Mouse (Mus musculus): Measurements from ENCODE around the gene Scn8a. TPM values are rescaled to one million over a fixed set of nuclear protein-coding genes. Genes with fewer than 3 reads are reported as not detected.

Scn8a gene
- total RNA-seq, 1 experiment from 2014 or later, result not detected

DNA sequence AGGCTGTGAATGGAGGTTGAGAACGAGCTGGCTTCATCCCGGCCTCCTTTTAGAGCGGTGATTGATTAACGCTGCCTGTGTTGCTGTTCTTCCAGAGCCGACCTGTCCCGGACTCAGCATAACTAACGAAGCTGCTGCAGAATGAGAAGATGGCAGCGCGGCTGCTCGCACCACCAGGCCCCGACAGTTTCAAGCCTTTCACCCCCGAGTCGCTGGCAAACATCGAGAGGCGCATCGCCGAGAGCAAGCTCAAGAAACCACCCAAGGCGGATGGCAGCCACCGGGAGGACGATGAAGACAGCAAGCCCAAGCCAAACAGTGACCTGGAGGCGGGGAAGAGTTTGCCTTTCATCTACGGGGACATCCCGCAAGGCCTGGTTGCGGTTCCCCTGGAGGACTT lies 66.5 kb downstream of the Scn8a start:
- no peak for ATAC-seq (replicated peaks; ENCODE audit: insufficient number of reproducible peaks, low FRiP score, low TSS enrichment, poor library complexity, severe bottlenecking)

DNA sequence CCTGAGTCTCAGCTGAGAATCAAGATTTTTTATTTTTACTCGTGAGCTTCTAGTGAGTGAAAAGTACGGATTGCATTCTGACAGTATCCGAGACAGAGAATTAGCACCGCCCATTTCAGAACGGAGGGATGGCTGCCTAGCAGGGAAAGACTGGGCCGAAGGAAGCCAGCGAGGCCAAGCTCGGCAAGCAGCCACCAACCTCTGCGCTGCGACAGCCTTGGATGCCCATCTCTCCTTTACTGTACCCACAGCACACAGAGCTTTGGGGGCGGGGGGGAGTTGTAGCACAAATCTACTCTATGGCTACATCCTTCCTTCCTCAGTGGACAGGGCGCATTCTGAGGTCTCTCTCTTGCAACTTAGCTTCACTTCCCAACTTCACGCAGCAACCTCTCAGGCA lies 78.7 kb downstream of the Scn8a start:
- no peak for ATAC-seq (replicated peaks; ENCODE audit: insufficient number of reproducible peaks, low FRiP score, low TSS enrichment, poor library complexity, severe bottlenecking)

DNA sequence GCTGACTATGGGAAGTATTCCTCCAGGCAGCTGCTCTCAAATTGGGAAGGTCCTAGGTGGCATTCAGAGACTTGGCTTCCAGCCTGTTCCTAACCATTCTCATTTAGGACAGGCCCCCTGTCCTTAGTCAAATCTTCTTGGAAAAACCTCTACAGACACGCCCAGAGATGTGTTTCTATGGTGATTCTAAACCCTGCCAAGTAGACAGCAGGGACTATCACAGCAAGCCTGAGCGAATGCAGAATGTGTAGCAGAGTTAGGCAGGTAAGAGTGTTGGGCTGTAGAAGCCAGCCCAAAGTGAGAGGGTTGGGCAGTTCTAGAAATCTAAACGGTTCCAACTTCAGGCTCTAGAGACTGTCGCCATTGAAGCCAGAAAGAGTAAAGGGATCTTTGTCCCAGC lies 79.5 kb downstream of the Scn8a start:
- ATAC-seq (replicated peaks; ENCODE audit: insufficient number of reproducible peaks, low FRiP score, low TSS enrichment, poor library complexity, severe bottlenecking), result no peak

GRCm38 (mm10) chr15:100951491-100951890 lies 81.8 kb downstream of the Scn8a start:
- no peak for ATAC-seq (replicated peaks; ENCODE audit: insufficient number of reproducible peaks, low FRiP score, low TSS enrichment, poor library complexity, severe bottlenecking)

DNA sequence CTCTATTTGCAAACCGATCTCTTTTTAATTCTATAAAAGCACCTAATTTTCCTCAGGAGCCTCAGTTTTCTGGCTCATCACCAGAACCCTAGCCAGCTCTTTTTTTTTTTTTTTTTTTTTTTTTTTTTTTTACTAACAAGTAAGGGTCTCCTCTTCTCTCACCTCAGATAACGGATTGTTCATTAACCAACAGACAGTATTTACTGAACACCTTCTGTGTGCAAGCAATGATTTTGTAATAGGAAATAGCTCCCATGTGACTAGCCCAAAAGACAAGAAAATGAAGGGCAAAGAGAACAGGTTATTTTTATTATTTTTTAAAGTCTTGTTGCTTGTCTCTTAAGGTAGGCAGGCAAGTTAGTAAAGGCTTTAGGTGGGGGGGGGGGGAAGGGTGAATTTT lies 82.6 kb downstream of the Scn8a start:
- no peak for ATAC-seq (replicated peaks; ENCODE audit: insufficient number of reproducible peaks, low FRiP score, low TSS enrichment, poor library complexity, severe bottlenecking)

- ATAC-seq (replicated peaks; ENCODE audit: insufficient number of reproducible peaks, low FRiP score, low TSS enrichment, poor library complexity, severe bottlenecking), result no peak
These were observed 83.2 kb downstream of the Scn8a start for GRCm38 (mm10) chr15:100952854-100953253.

DNA sequence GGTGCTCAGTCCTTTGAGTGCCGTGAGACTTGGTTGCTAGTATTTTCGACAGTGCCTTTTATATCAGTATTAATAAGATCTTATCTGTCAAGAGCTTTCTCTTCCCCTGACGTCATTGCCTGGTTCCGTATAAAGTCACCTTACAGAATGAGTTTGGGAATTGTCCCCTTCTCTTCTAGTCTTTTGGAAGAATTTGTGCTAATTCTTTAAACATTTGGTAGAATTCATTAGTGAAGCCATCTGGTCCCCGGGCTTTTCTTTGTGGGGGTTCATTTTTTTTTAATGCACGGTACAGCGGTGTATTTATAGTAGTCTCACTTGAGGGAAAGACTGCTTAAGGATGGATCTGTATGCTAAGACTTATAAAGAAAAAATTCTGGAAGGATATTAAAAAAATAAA lies 84.3 kb downstream of the Scn8a start:
- no peak for ATAC-seq (replicated peaks; ENCODE audit: insufficient number of reproducible peaks, low FRiP score, low TSS enrichment, poor library complexity, severe bottlenecking)

- ATAC-seq (replicated peaks; ENCODE audit: insufficient number of reproducible peaks, low FRiP score, low TSS enrichment, poor library complexity, severe bottlenecking), result no peak
These were observed 85.1 kb downstream of the Scn8a start for GRCm38 (mm10) chr15:100954751-100955150.

DNA sequence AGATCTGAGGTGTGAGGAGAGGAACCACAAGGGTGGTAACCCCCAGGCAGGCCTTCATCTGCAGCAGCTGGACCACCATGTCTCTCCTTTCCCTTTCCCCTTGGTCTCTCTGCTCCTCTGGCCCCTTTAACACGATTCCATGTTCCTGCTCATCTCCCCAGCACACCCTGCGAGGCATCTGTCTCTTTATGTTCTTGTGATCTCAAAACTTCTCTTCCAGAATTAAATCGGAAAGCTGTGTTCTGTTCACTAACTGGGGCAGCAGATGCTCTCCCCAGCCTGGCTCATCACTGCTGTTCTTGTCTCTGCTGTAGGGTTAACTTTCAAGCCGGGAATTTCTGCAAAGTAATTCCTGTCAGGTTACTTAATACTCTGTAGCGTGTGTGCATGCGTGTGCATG lies 91.3 kb downstream of the Scn8a start:
- no peak for ATAC-seq (replicated peaks; ENCODE audit: insufficient number of reproducible peaks, low FRiP score, low TSS enrichment, poor library complexity, severe bottlenecking)

DNA sequence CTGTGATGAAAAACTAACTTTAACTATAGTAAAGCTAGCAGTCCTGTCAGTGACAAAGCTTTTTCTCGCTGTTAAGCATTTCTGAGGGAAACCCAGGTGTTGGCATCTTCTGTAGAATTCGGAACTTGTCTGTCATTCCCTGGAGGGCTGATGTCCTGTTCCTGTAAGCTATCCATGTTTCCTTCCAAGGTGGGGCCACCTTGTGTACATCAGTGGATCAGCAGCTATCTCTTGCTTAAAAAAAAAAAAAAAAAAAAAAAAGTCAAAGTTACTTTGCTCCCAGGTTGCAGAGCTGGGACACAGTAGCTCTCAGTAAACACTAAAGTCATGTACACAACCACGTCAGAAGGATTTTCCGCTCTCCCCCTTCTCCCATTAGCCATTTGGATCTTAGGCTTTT lies 91.9 kb downstream of the Scn8a start:
- ATAC-seq (replicated peaks; ENCODE audit: insufficient number of reproducible peaks, low FRiP score, low TSS enrichment, poor library complexity, severe bottlenecking), result no peak

GRCm38 (mm10) chr15:100971443-100971842 lies 101.8 kb downstream of the Scn8a start:
- no peak for ATAC-seq (replicated peaks; ENCODE audit: insufficient number of reproducible peaks, low FRiP score, low TSS enrichment, poor library complexity, severe bottlenecking)

GRCm38 (mm10) chr15:100972795-100973194 lies 103.1 kb downstream of the Scn8a start:
- no peak for ATAC-seq (replicated peaks; ENCODE audit: insufficient number of reproducible peaks, low FRiP score, low TSS enrichment, poor library complexity, severe bottlenecking)

DNA sequence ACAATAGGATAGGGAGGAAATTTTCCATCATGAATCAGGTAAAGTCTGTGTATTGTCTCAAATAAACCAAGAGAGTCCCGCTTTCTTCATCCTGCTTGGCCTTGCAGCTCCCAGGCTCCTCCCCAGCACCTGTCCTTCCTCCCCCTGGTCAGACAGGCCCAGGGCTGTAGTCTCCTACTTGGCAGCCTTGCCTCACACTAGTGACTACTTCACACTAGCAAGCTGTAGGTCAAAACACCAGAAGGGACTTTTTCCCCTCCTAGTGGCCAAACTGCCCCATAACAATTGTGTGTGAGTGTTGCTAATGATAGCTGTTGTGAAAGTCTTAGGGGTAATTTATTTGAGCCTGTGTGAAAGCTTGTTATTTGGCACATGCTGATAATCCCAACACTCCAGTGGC lies 105.0 kb downstream of the Scn8a start:
- no peak for ATAC-seq (replicated peaks; ENCODE audit: insufficient number of reproducible peaks, low FRiP score, low TSS enrichment, poor library complexity, severe bottlenecking)

DNA sequence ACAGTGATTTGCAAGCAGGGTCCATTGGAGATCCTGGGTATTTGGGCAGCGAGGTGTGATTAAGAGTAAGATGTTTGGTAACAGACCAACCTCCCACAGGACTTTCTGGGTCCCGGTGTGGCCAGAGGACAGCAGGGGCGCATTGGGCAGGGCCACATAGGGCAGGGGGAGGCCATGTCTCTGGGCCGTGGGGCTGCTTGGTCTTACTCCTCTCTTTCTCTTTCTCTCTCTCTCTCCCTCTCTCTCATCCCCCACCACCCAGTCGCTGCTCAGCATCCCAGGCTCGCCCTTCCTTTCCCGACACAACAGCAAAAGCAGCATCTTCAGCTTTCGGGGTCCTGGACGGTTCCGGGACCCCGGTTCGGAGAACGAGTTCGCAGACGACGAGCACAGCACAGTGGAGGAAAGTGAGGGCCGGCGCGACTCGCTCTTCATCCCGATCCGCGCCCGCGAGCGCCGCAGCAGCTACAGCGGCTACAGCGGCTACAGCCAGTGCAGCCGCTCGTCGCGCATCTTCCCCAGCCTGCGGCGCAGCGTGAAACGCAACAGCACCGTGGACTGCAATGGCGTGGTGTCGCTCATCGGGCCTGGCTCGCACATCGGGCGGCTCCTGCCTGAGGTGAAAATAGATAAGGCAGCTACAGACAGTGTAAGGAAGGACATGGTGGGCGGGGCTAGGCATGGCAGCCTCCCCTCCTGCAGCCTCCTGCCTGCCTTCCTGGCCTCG lies 113.9 kb downstream of the Scn8a start:
- 0 out of 2 replicates have a peak, but pooled peaks have one; percentile 22 for ATAC-seq (replicated peaks; ENCODE audit: insufficient number of reproducible peaks, low FRiP score, low TSS enrichment, poor library complexity, severe bottlenecking)

DNA sequence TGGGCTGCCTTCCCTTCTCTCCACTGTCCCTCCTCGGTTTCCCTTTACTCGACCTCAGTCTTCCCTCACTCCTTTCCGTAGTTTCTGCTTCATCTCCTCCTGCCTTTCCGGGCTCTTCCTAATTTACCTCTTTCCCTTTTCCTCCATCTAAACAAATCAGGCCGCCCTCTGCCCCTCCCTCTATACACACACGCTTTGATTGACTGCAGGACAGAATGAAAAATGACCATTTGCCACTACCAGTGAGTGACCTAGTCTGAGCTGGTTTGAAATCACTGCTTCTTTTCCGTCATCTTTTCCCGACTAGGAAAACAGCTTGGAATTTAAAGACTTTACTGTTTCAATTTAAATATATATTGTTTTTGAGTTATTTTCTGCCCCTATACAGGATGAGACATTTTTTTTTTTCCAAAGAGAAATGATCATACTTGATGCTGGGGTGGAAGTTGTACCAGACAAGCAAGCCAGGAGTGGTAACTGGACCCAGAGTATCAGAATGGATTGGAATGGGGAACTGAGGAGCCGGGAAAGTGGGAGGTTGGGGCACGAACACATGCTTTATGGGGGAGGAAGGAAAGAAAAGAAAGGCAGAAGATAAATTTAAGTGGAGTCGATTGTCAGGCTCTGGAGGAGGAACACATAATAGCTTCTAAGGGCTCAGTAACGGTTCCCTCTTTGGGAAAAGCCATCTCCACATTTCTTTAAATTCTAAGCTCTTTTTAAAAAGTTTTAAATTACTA lies 114.7 kb downstream of the Scn8a start:
- no peak for ATAC-seq (replicated peaks; ENCODE audit: insufficient number of reproducible peaks, low FRiP score, low TSS enrichment, poor library complexity, severe bottlenecking)

DNA sequence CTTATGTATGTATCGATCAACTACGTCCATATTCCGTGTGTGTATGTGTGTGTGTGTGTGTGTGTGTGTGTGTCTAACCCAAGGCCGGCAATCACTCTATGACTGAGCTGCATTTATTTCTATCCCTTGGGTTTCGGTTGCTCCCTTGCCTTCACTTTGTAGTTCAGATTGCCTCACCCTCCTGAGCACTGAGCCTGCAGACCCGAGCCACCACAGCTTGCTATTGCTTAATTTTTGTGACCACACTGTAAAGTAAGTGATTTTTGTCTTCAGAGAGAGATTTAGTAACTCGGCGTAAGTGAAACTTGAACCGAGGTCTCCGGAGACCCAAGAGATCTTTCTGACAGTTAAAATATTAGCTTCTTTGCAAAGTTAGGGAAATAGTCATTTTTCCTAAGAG lies 116.8 kb downstream of the Scn8a start:
- no peak for ATAC-seq (replicated peaks; ENCODE audit: insufficient number of reproducible peaks, low FRiP score, low TSS enrichment, poor library complexity, severe bottlenecking)

- no peak for ATAC-seq (replicated peaks; ENCODE audit: insufficient number of reproducible peaks, low FRiP score, low TSS enrichment, poor library complexity, severe bottlenecking)
These were observed 117.4 kb downstream of the Scn8a start for GRCm38 (mm10) chr15:100987031-100987430.

- ATAC-seq (replicated peaks; ENCODE audit: insufficient number of reproducible peaks, low FRiP score, low TSS enrichment, poor library complexity, severe bottlenecking), result no peak
These were observed 120.6 kb downstream of the Scn8a start for GRCm38 (mm10) chr15:100990283-100990682.

DNA sequence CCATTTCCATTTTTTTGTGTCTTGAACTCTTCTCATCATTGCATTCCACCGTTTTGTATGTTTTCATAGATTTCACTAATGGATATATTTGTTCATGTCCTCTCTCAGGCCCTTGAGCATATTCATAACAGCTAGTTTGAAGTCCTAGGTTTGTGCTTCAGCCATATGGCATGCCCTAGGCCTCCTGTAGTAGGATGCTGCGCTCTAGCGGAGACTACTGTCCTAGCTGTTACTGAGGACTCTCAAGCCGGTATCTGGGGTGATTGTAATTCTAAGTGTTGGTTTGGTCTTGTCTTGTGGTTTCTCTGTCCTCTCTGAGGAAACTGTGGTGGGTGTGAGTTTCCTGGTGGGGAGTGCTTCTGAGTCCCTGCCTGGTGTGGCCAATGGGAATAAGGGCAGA lies 127.4 kb downstream of the Scn8a start:
- no peak for ATAC-seq (replicated peaks; ENCODE audit: insufficient number of reproducible peaks, low FRiP score, low TSS enrichment, poor library complexity, severe bottlenecking)

- ATAC-seq (replicated peaks; ENCODE audit: insufficient number of reproducible peaks, low FRiP score, low TSS enrichment, poor library complexity, severe bottlenecking), result no peak
These were observed 132.0 kb downstream of the Scn8a start for GRCm38 (mm10) chr15:101001685-101002084.
